Mouse (Mus musculus) forebrain, embryonic 12.5 days (tissue): ENCODE data around the gene Fgf22. TPM values are rescaled to one million over a fixed set of nuclear protein-coding genes. Genes with fewer than 3 reads are reported as not detected.

Source experiments
- ATAC-seq: fragments of 200-750 bp; cut with Nextera tagmentation; 2 replicates; pipeline ENCODE4 v1.8.0; 2017; ENCODE audit warnings: moderate TSS enrichment; ENCODE audit not compliant: low FRiP score
- H3K27ac ChIP-seq: fragments of 300-500 bp; sonication (generic); 2 replicates; pipeline ENCODE4 v1.5.1; 2016; ENCODE audit warnings: mild to moderate bottlenecking
- H3K27me3 ChIP-seq: fragments of 300-500 bp; sonication (generic); 2 replicates; pipeline ENCODE4 v1.6.1; 2016; ENCODE audit warnings: mild to moderate bottlenecking
- H3K36me3 ChIP-seq: fragments of 300-500 bp; sonication (generic); replicated peaks from 2 replicates; pipeline ENCODE4 v1.6.1; 2016; ENCODE audit warnings: mild to moderate bottlenecking
- H3K4me1 ChIP-seq: fragments of 300-500 bp; sonication (generic); 2 replicates; pipeline ENCODE4 v1.6.1; 2016
- H3K4me2 ChIP-seq: fragments of 300-500 bp; sonication (generic); 2 replicates; pipeline ENCODE4 v1.6.1; 2016; ENCODE audit warnings: mild to moderate bottlenecking, moderate library complexity
- H3K4me3 ChIP-seq: fragments of 300-500 bp; sonication (generic); replicated peaks from 2 replicates; pipeline ENCODE4 v1.5.1; 2016; ENCODE audit warnings: mild to moderate bottlenecking
- H3K9ac ChIP-seq: fragments of 300-500 bp; sonication (generic); 2 replicates; pipeline ENCODE4 v1.6.1; 2016; ENCODE audit warnings: mild to moderate bottlenecking
- H3K9me3 ChIP-seq: fragments of 300-500 bp; sonication (generic); 2 replicates; pipeline ENCODE4 v1.6.1; 2016
- WGBS: fragments of 180-500 bp; shearing (Covaris S2); methylation state at CpG from one replicate; pipeline ENCODE4 v1.1.7; 2016; 5-methylcytosine and 5-hydroxymethylcytosine counted together
- polyA plus RNA-seq: library from polyadenylated mRNA; unstranded; fragments of >200 nt; fragmentation: Nextera tagmentation; extraction: Ambion mirVana; gene quantifications from 2 replicates; pipeline ENCODE4 v1.2.1, GENCODE M21; 2016

Fgf22 gene
- 0.47 and 0.68 TPM in 2 replicates for polyA plus RNA-seq

GRCm38 (mm10) chr10:79754856-79755516 is at the start of gene Fgf22:
Gene Fgf22 (plus strand): TSS chr10:79755076.
- Histone ChIP-seq H3K4me2 (peak within 1 kb of the TSS; percentile 71), H3K27me3 (0 out of 2 replicates have a peak, but pooled peaks cover 10% of the 10 kb centered on the region), H3K9me3 (no peaks in the 10 kb centered on the region), H3K36me3 (peaks cover 41% of the 10 kb centered on the region), H3K27ac (no peak within 1 kb of the TSS), H3K4me1 (peaks cover 12% of the 10 kb centered on the region), H3K4me3 (peak within 1 kb of the TSS; percentile 39), H3K9ac (peak within 1 kb of the TSS; percentile 47)
- ATAC-seq = peak; percentile 91
- WGBS = 1% methylated on average over 36 of the region's 36 CpGs

- Histone ChIP-seq H3K36me3 (peaks cover 37% of the 10 kb centered on the region), H3K4me3 (peak overlapping the region; percentile 77), H3K9me3 (no peaks in the 10 kb centered on the region), H3K9ac (peak overlapping the region; percentile 86), H3K4me1 (peaks cover 36% of the 10 kb centered on the region), H3K4me2 (peak overlapping the region; percentile 81), H3K27me3 (no peaks in the 10 kb centered on the region), H3K27ac (0 out of 2 replicates have a peak overlapping the region, but pooled peaks have one; percentile 19)
- ATAC-seq = no peak
- 90% methylated on average over 5 of the region's 5 CpGs for WGBS
These were observed 48.9 kb upstream of the Fgf22 start for GRCm38 (mm10) chr10:79705951-79706350.

GRCm38 (mm10) chr10:79706406-79707094 is 48.3 kb upstream of the Fgf22 start:
- Histone ChIP-seq H3K9me3 (no peaks in the 10 kb centered on the region), H3K27ac (no peak overlapping the region), H3K4me1 (peaks cover 33% of the 10 kb centered on the region), H3K27me3 (no peaks in the 10 kb centered on the region), H3K4me3 (peak overlapping the region; percentile 10; the same call in 1 of the 2 replicates), H3K4me2 (peak overlapping the region; percentile 81), H3K36me3 (peaks cover 43% of the 10 kb centered on the region), H3K9ac (peak overlapping the region; percentile 86)
- ATAC-seq = no peak
- WGBS = 86% methylated on average over 5 of the region's 5 CpGs

- no peak for ATAC-seq
- peaks cover 49% of the 10 kb centered on the region for H3K36me3 ChIP-seq
These were observed 47.7 kb upstream of the Fgf22 start for GRCm38 (mm10) chr10:79707162-79707561.

GRCm38 (mm10) chr10:79707759-79708158 is 47.1 kb upstream of the Fgf22 start:
- peaks cover 53% of the 10 kb centered on the region for H3K36me3 ChIP-seq
- no peak overlapping the region for H3K27ac ChIP-seq
- peaks cover 33% of the 10 kb centered on the region for H3K4me1 ChIP-seq
- 77% methylated on average over 4 of the region's 4 CpGs for WGBS
- no peak overlapping the region; the same call in 1 of the 2 replicates for H3K9ac ChIP-seq
- H3K9me3 ChIP-seq = no peaks in the 10 kb centered on the region
- no peak overlapping the region for H3K4me3 ChIP-seq
- no peaks in the 10 kb centered on the region for H3K27me3 ChIP-seq
- no peak overlapping the region for H3K4me2 ChIP-seq
- no peak for ATAC-seq

More at GRCm38 (mm10) chr10:79707162-79707561, 47.7 kb upstream of the Fgf22 start:
- Histone ChIP-seq H3K4me3 (peak overlapping the region; percentile 10; the same call in 1 of the 2 replicates), H3K27ac (no peak overlapping the region), H3K9me3 (no peaks in the 10 kb centered on the region), H3K4me1 (peaks cover 33% of the 10 kb centered on the region), H3K9ac (0 out of 2 replicates have a peak overlapping the region, but pooled peaks have one; percentile 86), H3K27me3 (no peaks in the 10 kb centered on the region), H3K4me2 (0 out of 2 replicates have a peak overlapping the region, but pooled peaks have one; percentile 2)
- WGBS = 79% methylated on average over 1 of the region's 1 CpGs

GRCm38 (mm10) chr10:79708668-79709067 is 46.2 kb upstream of the Fgf22 start:
- Histone ChIP-seq H3K9ac (no peak overlapping the region), H3K9me3 (no peaks in the 10 kb centered on the region), H3K27ac (no peak overlapping the region), H3K4me2 (no peak overlapping the region), H3K36me3 (peaks cover 53% of the 10 kb centered on the region), H3K4me3 (no peak overlapping the region), H3K4me1 (peaks cover 33% of the 10 kb centered on the region), H3K27me3 (no peaks in the 10 kb centered on the region)
- 93% methylated on average over 21 of the region's 21 CpGs for WGBS
- ATAC-seq = no peak

GRCm38 (mm10) chr10:79709307-79709706 is 45.6 kb upstream of the Fgf22 start:
- peaks cover 53% of the 10 kb centered on the region for H3K36me3 ChIP-seq
- no peak overlapping the region for H3K27ac ChIP-seq
- H3K9me3 ChIP-seq = no peaks in the 10 kb centered on the region
- peaks cover 5% of the 10 kb centered on the region; the same call in 1 of the 2 replicates for H3K27me3 ChIP-seq
- H3K4me3 ChIP-seq = no peak overlapping the region
- no peak overlapping the region for H3K9ac ChIP-seq
- ATAC-seq = no peak
- 84% methylated on average over 7 of the region's 7 CpGs for WGBS
- H3K4me2 ChIP-seq = no peak overlapping the region
- H3K4me1 ChIP-seq = peaks cover 33% of the 10 kb centered on the region

- no peak overlapping the region for H3K4me2 ChIP-seq
- no peak overlapping the region for H3K27ac ChIP-seq
- no peak for ATAC-seq
- H3K36me3 ChIP-seq = peaks cover 45% of the 10 kb centered on the region
- H3K4me3 ChIP-seq = no peak overlapping the region
- no peaks in the 10 kb centered on the region for H3K9me3 ChIP-seq
- peaks cover 16% of the 10 kb centered on the region for H3K4me1 ChIP-seq
- 80% methylated on average over 1 of the region's 1 CpGs for WGBS
- no peak overlapping the region for H3K9ac ChIP-seq
- peaks cover 33% of the 10 kb centered on the region for H3K27me3 ChIP-seq
These were observed 42.8 kb upstream of the Fgf22 start for GRCm38 (mm10) chr10:79712029-79712428.

- no peak overlapping the region for H3K4me2 ChIP-seq
- H3K9ac ChIP-seq = no peak overlapping the region
- peaks cover 16% of the 10 kb centered on the region for H3K4me1 ChIP-seq
- 13% methylated on average over 4 of the region's 6 CpGs for WGBS
- peak overlapping the region; percentile 42; the same call in 1 of the 2 replicates for H3K27ac ChIP-seq
- H3K27me3 ChIP-seq = peaks cover 39% of the 10 kb centered on the region
- H3K4me3 ChIP-seq = no peak overlapping the region
- no peaks in the 10 kb centered on the region for H3K9me3 ChIP-seq
- ATAC-seq = no peak
- peaks cover 42% of the 10 kb centered on the region for H3K36me3 ChIP-seq
These were observed 42.3 kb upstream of the Fgf22 start for GRCm38 (mm10) chr10:79712499-79713126.

GRCm38 (mm10) chr10:79713163-79713562 is 41.7 kb upstream of the Fgf22 start:
- no peak for ATAC-seq
- Histone ChIP-seq H3K4me2 (no peak overlapping the region), H3K9ac (no peak overlapping the region), H3K27ac (no peak overlapping the region; the same call in 1 of the 2 replicates), H3K27me3 (peaks cover 44% of the 10 kb centered on the region), H3K36me3 (peaks cover 42% of the 10 kb centered on the region), H3K9me3 (no peaks in the 10 kb centered on the region), H3K4me1 (peaks cover 16% of the 10 kb centered on the region), H3K4me3 (no peak overlapping the region)
- WGBS = 33% methylated on average over 1 of the region's 1 CpGs

GRCm38 (mm10) chr10:79714996-79715395 is 39.9 kb upstream of the Fgf22 start:
- no peak overlapping the region for H3K27ac ChIP-seq
- 72% methylated on average over 4 of the region's 4 CpGs for WGBS
- H3K27me3 ChIP-seq = peaks cover 62% of the 10 kb centered on the region
- H3K4me3 ChIP-seq = no peak overlapping the region
- peaks cover 26% of the 10 kb centered on the region for H3K36me3 ChIP-seq
- no peak overlapping the region for H3K9ac ChIP-seq
- H3K4me1 ChIP-seq = peaks cover 16% of the 10 kb centered on the region
- no peak for ATAC-seq
- H3K9me3 ChIP-seq = no peaks in the 10 kb centered on the region
- H3K4me2 ChIP-seq = no peak overlapping the region
